Mouse (Mus musculus) hindbrain, embryonic 16.5 days (tissue): ENCODE data around the gene Rph3al. TPM values are rescaled to one million over a fixed set of nuclear protein-coding genes. Genes with fewer than 3 reads are reported as not detected.
A peak's percentile ranks its signal among the peaks of the same experiment; 100 is the strongest.

Source experiments
- ATAC-seq: fragments of 200-750 bp; cut with Nextera tagmentation; 2 replicates; pipeline ENCODE4 v1.8.0; 2017; ENCODE audit warnings: moderate TSS enrichment, moderate library complexity
- H3K27ac ChIP-seq: fragments of 300-500 bp; sonication (generic); 2 replicates; pipeline ENCODE4 v1.5.1; 2014; ENCODE audit warnings: low read depth, mild to moderate bottlenecking, control low read depth, low read length, moderate library complexity
- H3K27me3 ChIP-seq: fragments of 300-500 bp; sonication (generic); replicated peaks from 2 replicates; pipeline ENCODE4 v1.6.1; 2014; ENCODE audit warnings: low read length; ENCODE audit not compliant: control insufficient read depth, insufficient read depth
- H3K36me3 ChIP-seq: fragments of 300-500 bp; sonication (generic); 2 replicates; pipeline ENCODE4 v1.6.1; 2014; ENCODE audit warnings: mild to moderate bottlenecking, low read length, moderate library complexity, mixed read lengths; ENCODE audit not compliant: control insufficient read depth, insufficient read depth
- H3K4me1 ChIP-seq: fragments of 300-500 bp; sonication (generic); 2 replicates; pipeline ENCODE4 v1.6.1; 2014; ENCODE audit warnings: low read depth, low read length; ENCODE audit not compliant: control insufficient read depth, insufficient read depth
- H3K4me2 ChIP-seq: fragments of 300-500 bp; sonication (generic); 2 replicates; pipeline ENCODE4 v1.6.1; 2014; ENCODE audit warnings: mild to moderate bottlenecking, low read length, control low read depth, moderate library complexity
- H3K4me3 ChIP-seq: fragments of 300-500 bp; sonication (generic); 2 replicates; pipeline ENCODE4 v1.5.1; 2014; ENCODE audit warnings: mild to moderate bottlenecking, low read length, control low read depth, moderate library complexity
- H3K9ac ChIP-seq: fragments of 300-500 bp; sonication (generic); 2 replicates; pipeline ENCODE4 v1.6.1; 2014; ENCODE audit warnings: low read depth, mild to moderate bottlenecking, control low read depth, low read length, moderate library complexity
- H3K9me3 ChIP-seq: fragments of 300-500 bp; sonication (generic); 2 replicates; pipeline ENCODE4 v1.6.1; 2014; ENCODE audit warnings: mild to moderate bottlenecking, low read length, moderate library complexity; ENCODE audit not compliant: control insufficient read depth
- WGBS: fragments of 180-500 bp; shearing (Covaris S2); extraction: QIAGEN DNeasy Blood & Tissue Kit; methylation state at CpG from one replicate; pipeline ENCODE4 v1.1.7; 2014; 5-methylcytosine and 5-hydroxymethylcytosine counted together
- polyA plus RNA-seq: library from polyadenylated mRNA; unstranded; fragments of >200 nt; fragmentation: Nextera tagmentation; extraction: Ambion mirVana; gene quantifications from 2 replicates; pipeline ENCODE4 v1.2.1, GENCODE M21; 2015

Rph3al gene
- polyA plus RNA-seq, 1 experiment from 2014 or later: 3.4 TPM

DNA sequence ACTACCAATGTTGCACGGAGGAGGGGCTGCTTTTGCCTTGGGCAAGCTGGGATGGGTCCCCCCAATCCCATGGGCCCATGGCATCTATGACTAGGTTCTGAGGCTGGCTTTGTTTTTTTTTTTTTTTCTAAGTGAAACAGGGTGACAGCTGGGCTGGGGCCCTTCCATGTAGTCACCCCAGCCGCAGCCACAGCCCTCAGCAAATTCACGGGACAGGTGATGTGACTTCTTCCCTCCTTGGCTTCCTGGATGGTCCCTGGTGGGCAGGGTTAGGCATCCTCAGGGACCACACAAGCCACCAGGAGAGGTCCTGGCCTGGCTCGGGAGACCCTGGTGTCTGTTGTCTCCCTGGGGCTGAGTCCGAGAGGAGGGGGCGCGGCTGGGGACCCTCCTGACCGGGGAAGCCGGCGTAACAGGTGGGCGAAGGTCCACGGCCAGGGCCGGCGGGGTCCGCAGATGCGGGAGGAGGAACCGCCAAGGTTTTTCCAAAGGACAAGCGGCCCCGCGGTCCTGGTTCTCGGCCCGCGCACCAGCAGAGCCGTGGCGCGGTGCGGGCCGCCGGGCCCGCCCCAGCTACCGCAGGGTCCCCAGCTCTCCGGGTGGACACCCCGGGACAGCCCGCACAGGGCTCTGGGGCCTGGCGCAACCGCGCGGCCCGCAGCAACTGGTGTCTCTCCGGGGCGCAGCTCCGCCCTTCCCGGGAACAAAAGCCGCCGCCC lies 143.5 kb downstream of the Rph3al start:
- peak overlapping the region; percentile 51 for H3K4me3 ChIP-seq
- WGBS: 7% methylated on average over 36 of the region's 45 CpGs
- no peaks in the 10 kb centered on the region for H3K9me3 ChIP-seq
- no peaks in the 10 kb centered on the region for H3K36me3 ChIP-seq
- H3K27me3 ChIP-seq: peaks cover 15% of the 10 kb centered on the region
- peaks cover 7% of the 10 kb centered on the region; the same call in 1 of the 2 replicates for H3K4me1 ChIP-seq
- H3K4me2 ChIP-seq: peak overlapping the region; percentile 58
- H3K27ac ChIP-seq: no peak overlapping the region
- ATAC-seq: no peak
- peak overlapping the region; percentile 62 for H3K9ac ChIP-seq

DNA sequence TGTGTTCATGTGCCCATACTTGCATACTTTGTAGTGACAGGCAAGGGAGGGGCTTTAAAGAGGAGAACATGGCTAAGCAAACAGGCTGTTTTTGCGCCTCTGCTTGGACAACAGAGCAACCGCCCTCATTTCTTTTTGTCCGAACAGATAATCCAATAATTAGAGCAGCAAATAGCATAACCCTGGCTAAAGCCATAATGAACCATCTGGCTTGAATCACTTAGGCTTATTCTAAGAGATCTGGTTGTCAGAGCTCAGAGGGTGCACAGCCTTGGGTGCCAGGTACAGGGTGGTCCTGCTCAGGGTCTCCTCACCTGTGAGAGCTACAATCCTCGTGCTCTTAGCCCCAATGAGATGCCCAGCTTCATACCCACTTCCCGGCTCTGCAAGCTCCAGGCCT lies 144.9 kb downstream of the Rph3al start:
- no peak for ATAC-seq

DNA sequence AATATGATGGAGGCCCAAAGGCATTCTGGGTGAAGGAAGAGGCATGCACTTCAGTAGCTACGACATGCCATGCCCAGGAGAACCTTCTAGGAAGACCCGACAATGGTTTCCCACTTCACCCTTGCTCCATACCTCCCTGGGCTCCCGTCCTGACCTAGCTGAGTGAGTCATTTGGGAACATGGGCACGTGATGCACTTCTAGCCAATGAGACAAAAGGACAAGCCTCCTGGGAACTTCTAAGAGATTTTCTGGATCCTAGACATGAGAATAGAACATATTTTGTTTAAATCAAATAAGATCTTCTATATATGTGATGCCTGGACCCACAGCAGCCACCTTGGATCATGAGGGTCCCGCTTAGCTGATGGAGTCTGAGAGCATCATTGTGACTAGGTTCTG lies 145.7 kb downstream of the Rph3al start:
- 79% methylated on average over 5 of the region's 5 CpGs for WGBS
- ATAC-seq: no peak
- peaks cover 15% of the 10 kb centered on the region for H3K27me3 ChIP-seq

More for the DNA sequence above, 144.9 kb downstream of the Rph3al start:
- Histone ChIP-seq H3K9me3 (no peaks in the 10 kb centered on the region), H3K27me3 (peaks cover 15% of the 10 kb centered on the region), H3K36me3 (no peaks in the 10 kb centered on the region), H3K9ac (no peak overlapping the region), H3K4me3 (no peak overlapping the region), H3K4me2 (no peak overlapping the region), H3K27ac (no peak overlapping the region), H3K4me1 (peaks cover 7% of the 10 kb centered on the region; the same call in 1 of the 2 replicates)
- 75% methylated on average over 5 of the region's 5 CpGs for WGBS

DNA sequence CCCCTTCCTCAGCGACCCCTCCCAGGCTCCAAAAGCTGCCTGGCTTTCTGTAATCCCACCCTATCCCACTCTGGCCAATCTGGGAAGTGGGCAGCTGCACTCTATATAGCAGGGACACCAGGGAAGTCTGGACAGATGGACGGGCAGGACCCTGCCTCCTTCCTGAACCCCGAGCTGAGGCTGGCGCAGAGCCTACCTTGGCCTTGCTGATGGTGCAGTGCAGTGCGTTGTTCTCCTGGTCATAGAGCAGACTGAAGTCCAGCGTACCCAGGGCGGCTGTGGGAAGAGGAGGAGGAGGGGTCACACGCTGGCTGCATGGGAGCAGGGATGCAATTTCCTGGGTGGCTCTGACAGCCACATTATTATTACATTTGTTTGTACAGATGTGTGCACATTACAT lies 152.3 kb downstream of the Rph3al start:
- no peak for ATAC-seq

More for the DNA sequence above, 145.7 kb downstream of the Rph3al start:
- Histone ChIP-seq H3K9ac (no peak overlapping the region), H3K4me2 (no peak overlapping the region), H3K27ac (no peak overlapping the region), H3K4me1 (peaks cover 7% of the 10 kb centered on the region; the same call in 1 of the 2 replicates), H3K4me3 (no peak overlapping the region), H3K36me3 (no peaks in the 10 kb centered on the region), H3K9me3 (no peaks in the 10 kb centered on the region)

DNA sequence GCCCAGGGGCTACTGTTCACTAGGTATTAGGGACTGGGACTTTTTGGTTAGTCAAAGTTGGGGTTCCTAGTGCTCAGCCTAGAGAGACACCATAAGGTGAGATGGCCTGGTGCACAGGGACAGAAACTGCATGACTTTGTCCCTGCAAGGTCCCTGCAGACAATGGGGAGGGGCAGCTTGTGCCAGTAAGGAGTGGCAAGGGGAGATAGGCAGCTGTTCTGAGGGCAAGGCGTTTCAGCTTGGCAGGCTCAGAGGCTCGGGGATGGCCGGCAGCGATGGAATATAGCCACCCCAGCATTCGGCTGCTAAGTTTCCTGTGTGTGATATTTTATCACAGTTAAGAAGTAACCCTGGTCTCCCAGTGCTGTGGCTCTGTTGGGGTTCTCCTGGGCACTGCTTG lies 154.4 kb downstream of the Rph3al start:
- no peak overlapping the region for H3K27ac ChIP-seq

More for the DNA sequence above, 152.3 kb downstream of the Rph3al start:
- H3K27me3 ChIP-seq: no peaks in the 10 kb centered on the region
- H3K27ac ChIP-seq: no peak overlapping the region
- H3K36me3 ChIP-seq: no peaks in the 10 kb centered on the region
- H3K4me1 ChIP-seq: no peaks in the 10 kb centered on the region
- H3K4me2 ChIP-seq: no peak overlapping the region
- no peak overlapping the region; the same call in 1 of the 2 replicates for H3K9ac ChIP-seq
- WGBS: 75% methylated on average over 8 of the region's 8 CpGs
- H3K4me3 ChIP-seq: no peak overlapping the region
- no peaks in the 10 kb centered on the region for H3K9me3 ChIP-seq

GRCm38 (mm10) chr11:75781919-75782318 lies 156.3 kb downstream of the Rph3al start:
- Histone ChIP-seq H3K27me3 (no peaks in the 10 kb centered on the region), H3K27ac (no peak overlapping the region), H3K4me3 (no peak overlapping the region), H3K4me1 (no peaks in the 10 kb centered on the region), H3K9me3 (no peaks in the 10 kb centered on the region), H3K9ac (no peak overlapping the region), H3K4me2 (no peak overlapping the region), H3K36me3 (no peaks in the 10 kb centered on the region)
- ATAC-seq: peak; percentile 72
- 23% methylated on average over 6 of the region's 6 CpGs for WGBS

More for the DNA sequence above, 154.4 kb downstream of the Rph3al start:
- H3K27me3 ChIP-seq: no peaks in the 10 kb centered on the region
- no peak overlapping the region for H3K9ac ChIP-seq
- no peak overlapping the region for H3K4me2 ChIP-seq
- H3K4me1 ChIP-seq: no peaks in the 10 kb centered on the region
- no peak for ATAC-seq
- 83% methylated on average over 5 of the region's 5 CpGs for WGBS
- H3K4me3 ChIP-seq: no peak overlapping the region
- H3K9me3 ChIP-seq: no peaks in the 10 kb centered on the region
- no peaks in the 10 kb centered on the region for H3K36me3 ChIP-seq

Other genes with a start within 250 kb of the Rph3al start
- 1,437 and 1,451 TPM in 2 replicates for gene Ywhae, start 205.6 kb downstream of the Rph3al start, polyA plus RNA-seq
- 3.7 and 4.2 TPM in 2 replicates for gene Doc2b, start 142.4 kb downstream of the Rph3al start, polyA plus RNA-seq
- gene 1700016K19Rik, start 61.5 kb upstream of the Rph3al start, polyA plus RNA-seq: 5.0 and 5.2 TPM in 2 replicates
- 12.8 and 13.7 TPM in 2 replicates for gene Rflnb, start 89.4 kb upstream of the Rph3al start, polyA plus RNA-seq
- gene Vps53, start 241.2 kb upstream of the Rph3al start, polyA plus RNA-seq: 69.3 and 69.6 TPM in 2 replicates
- gene Fam57a, start 241.2 kb upstream of the Rph3al start, polyA plus RNA-seq: 24.8 and 30.7 TPM in 2 replicates